7 mouse cellular contexts compared by ENCODE assay signal in genomic region chr5:114568818-114569217, GRCm38 (mm10). TPM values are rescaled to one million over a fixed set of nuclear protein-coding genes. Genes with fewer than 3 reads are reported as not detected.
DNase-seq lines count a peak whose midpoint lies in the region; ATAC-seq lines count a peak whose summit lies in the region.

No protein-coding gene starts in this region.

- no peak for DNase-seq in neural tube, embryonic 11.5 days (ENCODE audit: low spot score)
- no peak for DNase-seq in neural tube, embryonic 10.5 days (ENCODE audit: extremely low spot score, low spot score)
- DNase-seq in retina, embryonic 14.5 days (ENCODE audit: low spot score) = peak; percentile 40
- DNase-seq in left cerebral cortex, postnatal 25 days (ENCODE audit: low spot score in 2 of 2) = no peak
- DNase-seq in left cerebral cortex, adult 9 months (ENCODE audit: low spot score in 2 of 2) = no peak

- 15% methylated on average over 5 of the region's 5 CpGs for WGBS in neural tube, embryonic 11.5 days
- WGBS in heart, embryonic 15.5 days = 38% methylated on average over 5 of the region's 5 CpGs
- 29% methylated on average over 5 of the region's 5 CpGs for WGBS in liver, embryonic 16.5 days (ENCODE audit: insufficient replicate concordance)

- no peak for ATAC-seq in neural tube, embryonic 11.5 days (ENCODE audit: insufficient read depth, low FRiP score, low TSS enrichment)
- no peak for ATAC-seq in heart, embryonic 15.5 days (replicated peaks; ENCODE audit: insufficient number of reproducible peaks, insufficient read depth, low FRiP score, low read depth)
- ATAC-seq in liver, embryonic 16.5 days (ENCODE audit: low read depth) = no peak

- peaks cover 45% of the 10 kb centered on the region for H3K4me1 ChIP-seq in neural tube, embryonic 11.5 days (ENCODE audit: control insufficient read depth, insufficient read depth, low read length)
- H3K4me1 ChIP-seq in heart, embryonic 15.5 days (replicated peaks) = peaks cover 53% of the 10 kb centered on the region
- peaks cover 20% of the 10 kb centered on the region for H3K4me1 ChIP-seq in liver, embryonic 16.5 days (ENCODE audit: control insufficient read depth, low read depth, low read length)

- 0 out of 2 replicates have a peak, but pooled peaks cover 2% of the 10 kb centered on the region for H3K27me3 ChIP-seq in neural tube, embryonic 11.5 days (ENCODE audit: control insufficient read depth, insufficient read depth, low read length)
- H3K27me3 ChIP-seq in heart, embryonic 15.5 days = peaks cover 46% of the 10 kb centered on the region
- peaks cover 75% of the 10 kb centered on the region for H3K27me3 ChIP-seq in liver, embryonic 16.5 days (ENCODE audit: control insufficient read depth, insufficient read depth, low read depth, low read length)

- H3K4me3 ChIP-seq in neural tube, embryonic 11.5 days (ENCODE audit: low read depth, low read length) = peak overlapping the region; percentile 82
- peak overlapping the region; percentile 83 for H3K4me3 ChIP-seq in heart, embryonic 15.5 days
- H3K4me3 ChIP-seq in liver, embryonic 16.5 days (ENCODE audit: low read depth, low read length) = peak overlapping the region; percentile 66

- H3K4me2 ChIP-seq in neural tube, embryonic 11.5 days (ENCODE audit: low read depth) = peak overlapping the region; percentile 79
- peak overlapping the region; percentile 100 for H3K4me2 ChIP-seq in heart, embryonic 15.5 days
- peak overlapping the region; percentile 80 for H3K4me2 ChIP-seq in liver, embryonic 16.5 days (ENCODE audit: low read depth, low read length)

- peak overlapping the region; percentile 81 for H3K9ac ChIP-seq in neural tube, embryonic 11.5 days (ENCODE audit: low read length)
- H3K9ac ChIP-seq in heart, embryonic 15.5 days = 0 out of 2 replicates have a peak overlapping the region, but pooled peaks have one; percentile 67
- H3K9ac ChIP-seq in liver, embryonic 16.5 days (ENCODE audit: low read depth, low read length) = no peak overlapping the region

- H3K9me3 ChIP-seq in neural tube, embryonic 11.5 days (ENCODE audit: control insufficient read depth, low read length) = no peaks in the 10 kb centered on the region
- no peaks in the 10 kb centered on the region; the same call in 1 of the 2 replicates for H3K9me3 ChIP-seq in heart, embryonic 15.5 days (replicated peaks)
- no peaks in the 10 kb centered on the region for H3K9me3 ChIP-seq in liver, embryonic 16.5 days (replicated peaks; ENCODE audit: control insufficient read depth, low read length)

- H3K27ac ChIP-seq in neural tube, embryonic 11.5 days (ENCODE audit: low read depth, low read length) = no peak overlapping the region
- no peak overlapping the region for H3K27ac ChIP-seq in heart, embryonic 15.5 days
- no peak overlapping the region for H3K27ac ChIP-seq in liver, embryonic 16.5 days (ENCODE audit: low read length)

- intact Hi-C loops in left cerebral cortex, postnatal 25 days (cut with DNase I) = loop anchor here (2.0 to 5.0 kb wide), 2 partner anchors 108 to 203 kb away; partner anchors contain the start of gene Ankrd13a

- no peaks in the 10 kb centered on the region for H3K36me3 ChIP-seq in neural tube, embryonic 11.5 days (ENCODE audit: control insufficient read depth, insufficient read depth, low read length)
- no peaks in the 10 kb centered on the region for H3K36me3 ChIP-seq in heart, embryonic 15.5 days
- H3K36me3 ChIP-seq in liver, embryonic 16.5 days (ENCODE audit: control insufficient read depth, insufficient read depth) = no peaks in the 10 kb centered on the region

RNA-seq across cellular contexts. Expression of gene Fam222a, which starts 1.0 kb away (rescaled TPM):
- polyA plus RNA-seq in neural tube, embryonic 11.5 days (2014; fragmentation: Nextera tagmentation; extraction: Ambion mirVana) = 5.0 and 7.5 TPM in 2 replicates
- 0.74 and 1.6 TPM in 2 replicates for polyA plus RNA-seq in heart, embryonic 15.5 days (2015; fragmentation: Nextera tagmentation; extraction: Ambion mirVana)
- polyA plus RNA-seq in liver, embryonic 16.5 days (2015; fragmentation: Nextera tagmentation; extraction: Ambion mirVana) = 0.46 and 0.67 TPM in 2 replicates
- 10 to 100 TPM in 1 of 2 experiments, 1 to 10 TPM in 1; 6.8 to 12.8 TPM for total RNA-seq in left cerebral cortex, postnatal 25 days (2021)
